Mouse (Mus musculus) lung, postnatal 0 days (tissue): ENCODE measurements around the gene Pif1.

ENCODE experiments used
- CTCF ChIP-seq: IDR thresholded peaks from 2 replicates; pipeline ENCODE4 v1.5.1; 2016; ENCODE audit warnings: antibody characterized with exemption, mild to moderate bottlenecking
- EP300 ChIP-seq: IDR thresholded peaks from 2 replicates; pipeline ENCODE4 v1.6.1; 2016; ENCODE audit warnings: antibody characterized with exemption, mild to moderate bottlenecking, control low read depth

DNA sequence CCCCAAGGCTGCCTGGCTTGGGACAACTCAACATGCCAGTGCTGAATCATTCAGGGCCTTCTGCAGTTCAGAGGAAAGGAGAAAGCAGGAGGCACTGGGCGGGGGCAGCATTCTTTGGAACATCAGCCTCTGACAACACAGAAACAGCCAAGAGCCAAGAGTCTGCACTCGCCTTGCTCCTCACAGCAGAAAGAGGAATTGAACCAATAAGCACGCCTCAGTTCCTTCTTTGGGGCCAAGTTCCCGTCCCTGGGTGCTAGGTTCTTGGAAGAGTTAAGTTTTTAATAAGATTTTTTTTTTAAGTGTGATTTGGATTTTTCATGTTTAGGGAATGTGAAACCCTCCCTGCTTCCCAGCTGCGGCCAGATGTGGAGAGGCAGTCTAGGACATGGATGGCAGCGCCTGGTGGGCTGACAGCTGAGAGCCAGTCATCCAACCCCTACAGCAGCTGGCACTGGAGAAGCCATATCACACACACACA, 17.4 kb upstream of the Pif1 start:
- TF ChIP-seq CTCF (no peak), EP300 (peak; percentile 51)
